Mouse (Mus musculus) liver, adult (tissue): ENCODE data around the gene Ank3.

ENCODE experiments used
- GATA4 ChIP-seq: IDR thresholded peaks from 2 replicates; pipeline ENCODE4 v1.6.1; 2014; ENCODE audit warnings: mild to moderate bottlenecking, low read length; ENCODE audit not compliant: insufficient replicate concordance

Ank3 gene

DNA sequence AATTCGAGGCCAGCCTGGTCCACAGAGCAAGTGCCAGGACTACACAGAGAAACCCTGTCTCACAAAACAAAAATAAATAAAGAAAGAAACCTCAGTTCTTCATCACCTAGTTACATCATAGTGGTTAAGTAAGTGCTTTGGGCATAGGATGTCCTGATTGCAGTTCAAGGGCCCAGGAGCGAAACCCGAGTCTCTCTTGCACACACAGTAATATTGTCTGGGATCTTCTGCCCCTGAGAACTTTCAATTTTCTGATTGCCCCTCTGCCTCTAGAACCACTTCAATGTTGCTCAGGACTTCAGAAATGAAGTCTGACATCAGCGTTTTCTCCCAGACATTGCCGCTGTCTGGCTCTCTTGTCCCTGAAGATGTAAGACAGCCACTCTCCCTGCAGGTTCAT is 91.6 kb downstream of the Ank3 start:
- TF ChIP-seq GATA4, result no peak

DNA sequence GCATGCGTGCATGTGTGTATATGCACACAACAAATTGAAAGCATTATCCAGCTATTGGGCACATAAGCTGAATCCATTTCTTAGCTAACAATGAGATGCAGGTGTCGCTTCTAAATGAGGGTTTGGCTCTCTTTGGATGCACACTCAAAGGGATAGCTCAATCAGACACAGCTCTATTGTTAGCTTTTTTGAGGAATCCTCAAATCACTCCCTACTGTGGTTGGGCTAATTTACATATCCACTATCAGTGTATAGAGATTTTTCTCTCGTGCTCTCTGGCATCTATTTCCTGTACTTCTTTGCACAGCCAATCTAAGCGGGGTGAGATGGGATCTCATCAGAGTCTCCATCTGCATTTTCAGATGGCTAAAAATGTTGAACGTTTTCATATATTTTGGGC is 93.4 kb downstream of the Ank3 start:
- TF ChIP-seq GATA4, result no peak

DNA sequence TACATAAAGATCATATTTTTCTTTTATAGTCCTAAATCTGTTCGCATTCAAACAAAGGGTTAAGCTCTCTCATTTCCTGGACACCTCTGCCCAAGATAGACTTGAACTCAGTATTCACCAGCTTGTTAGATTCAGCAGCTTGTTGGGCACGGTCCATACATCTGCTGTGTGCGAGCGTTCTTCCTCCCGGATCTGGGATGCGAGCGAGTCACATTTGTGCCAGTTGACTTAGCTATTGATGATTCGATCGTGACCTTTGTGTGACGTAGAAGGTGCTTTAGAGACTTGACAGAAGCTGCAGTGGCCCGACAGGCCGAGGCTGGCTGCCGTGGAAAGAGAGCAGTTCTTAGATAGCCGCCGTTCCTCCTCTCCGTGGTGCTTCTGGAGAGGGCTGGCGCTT is 98.8 kb downstream of the Ank3 start:
- TF ChIP-seq GATA4, result no peak

GRCm38 (mm10) chr10:69500171-69500860 is 101.7 kb downstream of the Ank3 start:
- TF ChIP-seq GATA4, result no peak

DNA sequence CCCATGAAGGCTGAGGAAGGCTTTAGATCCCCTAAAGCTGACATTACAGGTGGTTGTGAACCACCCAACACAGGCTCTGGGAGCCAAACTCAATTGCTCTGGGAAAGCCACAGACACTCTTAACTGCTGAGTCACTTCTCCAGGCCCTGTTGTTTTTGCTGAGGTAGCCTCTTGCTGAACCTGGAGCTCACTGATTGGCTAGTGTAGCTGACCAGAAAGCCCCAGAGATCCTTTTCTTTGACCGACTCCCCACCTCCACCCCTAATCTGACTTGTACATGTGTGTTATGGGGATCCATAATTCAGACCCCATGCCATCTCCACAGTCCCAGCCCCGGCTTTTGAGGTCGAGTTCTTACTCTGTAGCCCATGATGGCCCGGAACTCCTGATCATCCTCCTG is 105.2 kb downstream of the Ank3 start:
- TF ChIP-seq GATA4, result no peak

GRCm38 (mm10) chr10:69507719-69508118 is 109.1 kb downstream of the Ank3 start:
- no peak for TF ChIP-seq GATA4

DNA sequence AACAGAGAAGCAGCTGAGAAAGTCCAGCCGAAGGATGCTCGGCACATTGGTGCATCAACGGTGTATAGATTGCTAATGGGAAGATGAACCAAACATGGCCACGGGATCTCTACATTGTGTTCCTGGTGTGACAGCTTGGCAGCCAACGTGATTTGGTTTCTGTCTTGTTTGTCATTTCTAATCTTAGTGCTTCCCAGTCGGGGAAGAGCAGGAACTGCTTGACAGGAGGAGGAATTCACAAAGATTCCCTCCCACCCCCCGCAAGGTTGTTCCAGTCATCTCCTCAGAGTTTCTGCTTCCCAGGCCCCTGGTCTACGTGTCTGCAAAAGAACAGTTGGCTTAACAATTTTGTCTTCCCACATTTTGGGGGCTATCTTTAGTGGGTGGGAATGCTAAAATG is 111.8 kb downstream of the Ank3 start:
- TF ChIP-seq GATA4, result no peak

DNA sequence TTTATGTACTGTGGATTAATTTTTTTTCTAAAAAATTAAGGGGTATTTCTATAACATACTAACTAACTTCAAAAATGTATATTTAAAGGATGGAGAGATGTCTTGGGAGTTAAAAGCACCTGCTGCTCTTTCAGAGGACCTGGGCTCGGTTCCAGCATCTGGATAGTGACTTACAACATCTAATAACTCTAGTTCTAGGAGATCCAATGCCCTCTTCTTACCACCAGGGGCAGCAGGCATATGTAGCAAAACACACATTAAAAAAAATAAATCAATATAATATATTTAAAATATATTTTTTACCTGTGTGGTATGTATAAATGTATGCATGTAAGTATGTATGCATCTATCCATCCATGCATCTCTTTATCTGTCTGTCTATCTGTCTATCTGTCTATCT is 112.7 kb downstream of the Ank3 start:
- no peak for TF ChIP-seq GATA4

- TF ChIP-seq GATA4, result no peak
Observed at GRCm38 (mm10) chr10:69521977-69522376, 123.4 kb downstream of the Ank3 start.

DNA sequence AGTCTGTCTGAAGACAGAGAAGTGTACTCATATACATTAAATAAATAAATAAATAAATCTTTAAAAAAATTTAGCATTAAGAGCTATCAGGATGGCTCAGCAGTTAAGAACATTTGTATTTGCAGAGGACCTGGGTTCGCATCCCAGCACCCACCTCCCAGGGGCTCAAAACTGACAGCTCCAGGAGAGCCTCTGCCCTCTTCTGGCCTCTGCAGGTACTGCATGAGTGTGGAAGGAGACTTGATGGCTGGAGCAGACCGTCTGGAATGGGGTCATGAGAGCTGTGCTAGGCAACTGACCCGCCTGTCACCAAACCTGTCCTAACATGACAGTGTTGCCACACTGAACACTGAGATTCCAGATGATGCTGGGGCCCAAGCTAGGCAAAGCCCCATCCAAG is 124.6 kb downstream of the Ank3 start:
- no peak for TF ChIP-seq GATA4

GRCm38 (mm10) chr10:69527318-69527717 is 128.7 kb downstream of the Ank3 start:
- TF ChIP-seq GATA4, result no peak

GRCm38 (mm10) chr10:69528746-69529145 is 130.2 kb downstream of the Ank3 start:
- no peak for TF ChIP-seq GATA4

- TF ChIP-seq GATA4, result no peak
Observed at GRCm38 (mm10) chr10:69530326-69530725, 131.8 kb downstream of the Ank3 start.

GRCm38 (mm10) chr10:69531569-69531968 is 133.0 kb downstream of the Ank3 start:
- no peak for TF ChIP-seq GATA4

- TF ChIP-seq GATA4, result no peak
Observed at GRCm38 (mm10) chr10:69532169-69532730, 133.7 kb downstream of the Ank3 start.

GRCm38 (mm10) chr10:69533505-69534388 is 135.2 kb downstream of the Ank3 start:
- no peak for TF ChIP-seq GATA4
